Mouse (Mus musculus): Measurements from ENCODE around the gene Zfp575. TPM values are rescaled to one million over a fixed set of nuclear protein-coding genes. Genes with fewer than 3 reads are reported as not detected.
A peak's percentile ranks its signal among the peaks of the same experiment; 100 is the strongest.

Zfp575 gene
- polyA plus RNA-seq, 1 experiment from 2014 or later, result 2.9 TPM

GRCm38 (mm10) chr7:24592781-24593180 is 5.3 kb upstream of the Zfp575 start:
- ATAC-seq (ENCODE audit: insufficient read depth), result no peak
- Histone ChIP-seq H3K27ac (ENCODE audit: low read depth) (no peak overlapping the region), H3K36me3 (ENCODE audit: insufficient read depth) (no peaks in the 10 kb centered on the region), H3K4me1 (ENCODE audit: insufficient read depth) (peaks cover 2% of the 10 kb centered on the region; the same call in 1 of the 2 replicates), H3K4me3 (ENCODE audit: low read depth, low read length) (no peak overlapping the region), H3K4me2 (no peak overlapping the region), H3K9ac (no peak overlapping the region), H3K27me3 (ENCODE audit: insufficient read depth, low read length) (no peaks in the 10 kb centered on the region), H3K9me3 (ENCODE audit: low read depth, low read length) (no peaks in the 10 kb centered on the region)
- WGBS, result 72% methylated on average over 6 of the region's 6 CpGs
- TF ChIP-seq CTCF (IDR thresholded peaks at IDR 0.05; ENCODE audit: low read depth), result no peak
- no peak for DNase-seq

GRCm38 (mm10) chr7:24592163-24592562 is 4.7 kb upstream of the Zfp575 start:
- no peaks in the 10 kb centered on the region for H3K9me3 ChIP-seq (ENCODE audit: low read depth, low read length)
- no peak overlapping the region for H3K4me3 ChIP-seq (ENCODE audit: low read depth, low read length)
- DNase-seq, result no peak
- no peak overlapping the region for H3K27ac ChIP-seq (ENCODE audit: low read depth)
- H3K9ac ChIP-seq, result no peak overlapping the region
- no peak overlapping the region for H3K4me2 ChIP-seq
- no peak for ATAC-seq (ENCODE audit: insufficient read depth)
- TF ChIP-seq CTCF (IDR thresholded peaks at IDR 0.05; ENCODE audit: low read depth), result no peak
- peaks cover 4% of the 10 kb centered on the region; the same call in 1 of the 2 replicates for H3K4me1 ChIP-seq (ENCODE audit: insufficient read depth)
- H3K36me3 ChIP-seq (ENCODE audit: insufficient read depth), result no peaks in the 10 kb centered on the region
- WGBS, result 50% methylated on average over 4 of the region's 4 CpGs
- no peaks in the 10 kb centered on the region for H3K27me3 ChIP-seq (ENCODE audit: insufficient read depth, low read length)

- peaks cover 3% of the 10 kb centered on the region for H3K27me3 ChIP-seq (ENCODE audit: insufficient read depth, low read length)
- H3K9me3 ChIP-seq (ENCODE audit: low read depth, low read length), result no peaks in the 10 kb centered on the region
- ATAC-seq (ENCODE audit: insufficient read depth) (no peak), DNase-seq (no peak)
- H3K36me3 ChIP-seq (ENCODE audit: insufficient read depth), result no peaks in the 10 kb centered on the region
- H3K4me1 ChIP-seq (ENCODE audit: insufficient read depth), result peaks cover 4% of the 10 kb centered on the region; the same call in 1 of the 2 replicates
- no peak overlapping the region for H3K9ac ChIP-seq
- H3K4me2 ChIP-seq, result no peak overlapping the region
- H3K27ac ChIP-seq (ENCODE audit: low read depth), result no peak overlapping the region
- WGBS, result 60% methylated on average over 5 of the region's 5 CpGs
- TF ChIP-seq CTCF (IDR thresholded peaks at IDR 0.05; ENCODE audit: low read depth), result no peak
- no peak overlapping the region for H3K4me3 ChIP-seq (ENCODE audit: low read depth, low read length)
Measured at GRCm38 (mm10) chr7:24591735-24592134, 4.3 kb upstream of the Zfp575 start.

- Histone ChIP-seq H3K27me3 (ENCODE audit: insufficient read depth, low read length) (peaks cover 24% of the 10 kb centered on the region), H3K36me3 (ENCODE audit: insufficient read depth) (no peaks in the 10 kb centered on the region), H3K27ac (ENCODE audit: low read depth) (no peak overlapping the region), H3K9me3 (ENCODE audit: low read depth, low read length) (no peaks in the 10 kb centered on the region; the same call in 1 of the 2 replicates), H3K4me1 (ENCODE audit: insufficient read depth) (peaks cover 4% of the 10 kb centered on the region; the same call in 1 of the 2 replicates), H3K4me3 (ENCODE audit: low read depth, low read length) (no peak overlapping the region), H3K4me2 (no peak overlapping the region), H3K9ac (no peak overlapping the region)
- ATAC-seq (ENCODE audit: insufficient read depth), result no peak
- no peak for TF ChIP-seq CTCF (IDR thresholded peaks at IDR 0.05; ENCODE audit: low read depth)
- peak; percentile 67 for DNase-seq
- 54% methylated on average over 13 of the region's 13 CpGs for WGBS
Measured at GRCm38 (mm10) chr7:24588336-24588735, 895 bp upstream of the Zfp575 start.

GRCm38 (mm10) chr7:24586828-24587227 is 613 bp downstream of the Zfp575 start:
- Histone ChIP-seq H3K9me3 (ENCODE audit: low read depth, low read length) (no peaks in the 10 kb centered on the region; the same call in 1 of the 2 replicates), H3K4me3 (ENCODE audit: low read depth, low read length) (peak overlapping the region; percentile 47), H3K4me1 (ENCODE audit: insufficient read depth) (peaks cover 4% of the 10 kb centered on the region; the same call in 1 of the 2 replicates), H3K36me3 (ENCODE audit: insufficient read depth) (no peaks in the 10 kb centered on the region), H3K9ac (peak overlapping the region; percentile 60), H3K4me2 (peak overlapping the region; percentile 82), H3K27me3 (ENCODE audit: insufficient read depth, low read length) (peaks cover 24% of the 10 kb centered on the region), H3K27ac (ENCODE audit: low read depth) (no peak overlapping the region)
- ATAC-seq (ENCODE audit: insufficient read depth) (peak; percentile 83), DNase-seq (peak; percentile 71)
- no peak for TF ChIP-seq CTCF (IDR thresholded peaks at IDR 0.05; ENCODE audit: low read depth)
- 9% methylated on average over 8 of the region's 8 CpGs for WGBS

- DNase-seq (no peak), ATAC-seq (ENCODE audit: insufficient read depth) (no peak)
- Histone ChIP-seq H3K36me3 (ENCODE audit: insufficient read depth) (no peaks in the 10 kb centered on the region), H3K4me2 (no peak overlapping the region), H3K9ac (no peak overlapping the region), H3K9me3 (ENCODE audit: low read depth, low read length) (no peaks in the 10 kb centered on the region; the same call in 1 of the 2 replicates), H3K4me3 (ENCODE audit: low read depth, low read length) (no peak overlapping the region), H3K27ac (ENCODE audit: low read depth) (no peak overlapping the region), H3K27me3 (ENCODE audit: insufficient read depth, low read length) (peaks cover 24% of the 10 kb centered on the region), H3K4me1 (ENCODE audit: insufficient read depth) (peaks cover 4% of the 10 kb centered on the region; the same call in 1 of the 2 replicates)
- 36% methylated on average over 16 of the region's 16 CpGs for WGBS
- TF ChIP-seq CTCF (IDR thresholded peaks at IDR 0.05; ENCODE audit: low read depth), result no peak
Measured at GRCm38 (mm10) chr7:24585995-24586394, 1.4 kb downstream of the Zfp575 start.

- no peak overlapping the region for H3K4me3 ChIP-seq (ENCODE audit: low read depth, low read length)
- TF ChIP-seq CTCF (IDR thresholded peaks at IDR 0.05; ENCODE audit: low read depth), result no peak
- no peak overlapping the region for H3K4me2 ChIP-seq
- peaks cover 4% of the 10 kb centered on the region; the same call in 1 of the 2 replicates for H3K4me1 ChIP-seq (ENCODE audit: insufficient read depth)
- H3K36me3 ChIP-seq (ENCODE audit: insufficient read depth), result no peaks in the 10 kb centered on the region
- peaks cover 24% of the 10 kb centered on the region for H3K27me3 ChIP-seq (ENCODE audit: insufficient read depth, low read length)
- no peak overlapping the region for H3K27ac ChIP-seq (ENCODE audit: low read depth)
- no peaks in the 10 kb centered on the region; the same call in 1 of the 2 replicates for H3K9me3 ChIP-seq (ENCODE audit: low read depth, low read length)
- no peak for ATAC-seq (ENCODE audit: insufficient read depth)
- no peak for DNase-seq
- WGBS, result 85% methylated on average over 6 of the region's 6 CpGs
- H3K9ac ChIP-seq, result no peak overlapping the region
Measured at GRCm38 (mm10) chr7:24584876-24585275, 2.6 kb downstream of the Zfp575 start.

Measured in lung, embryonic 14.5 days (tissue).